Mouse (Mus musculus) ES-CJ7 (cell line): ENCODE measurements around the gene Arhgef7.
A peak's percentile ranks its signal among the peaks of the same experiment; 100 is the strongest.

Experiments
- DNase-seq: peaks from one replicate; pipeline ENCODE4 v3.0.0; 2011; ENCODE audit warnings: low read depth, low spot score

The Arhgef7 gene

GRCm38 (mm10) chr8:11762048-11762447 lies 34.5 kb downstream of the Arhgef7 start:
- no peak for DNase-seq

- no peak for DNase-seq
Observed at GRCm38 (mm10) chr8:11762821-11763220, 35.3 kb downstream of the Arhgef7 start.

DNA sequence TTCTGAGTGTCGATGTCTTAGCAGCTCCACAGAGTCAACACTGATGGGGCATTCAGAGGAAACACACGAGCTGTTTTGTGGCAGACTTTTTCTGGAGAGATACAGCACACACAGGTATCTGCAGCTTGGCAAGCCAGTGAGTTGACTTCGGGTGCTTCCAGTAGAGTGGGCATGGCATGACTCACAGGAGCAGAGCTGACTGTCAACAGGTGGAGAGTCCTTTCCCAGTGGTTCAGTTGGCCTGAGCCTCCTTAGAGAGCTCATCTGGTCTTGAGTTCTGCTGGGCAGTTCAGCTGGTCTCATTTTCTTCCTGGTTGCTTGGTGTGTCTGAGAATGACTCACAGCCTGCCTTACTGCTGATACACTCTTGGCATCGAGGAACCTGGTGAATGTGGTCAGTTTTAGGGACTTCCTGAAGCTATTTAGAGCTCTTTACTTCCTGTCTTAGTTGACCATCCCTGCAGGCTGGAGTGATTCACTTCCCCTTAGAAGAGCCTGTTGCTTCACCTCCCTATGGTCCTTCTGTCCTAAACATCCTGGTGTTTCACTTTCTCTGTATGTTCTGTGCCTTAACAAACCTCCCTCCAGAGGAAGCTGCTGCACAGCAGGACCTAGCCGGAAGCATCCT lies 39.8 kb downstream of the Arhgef7 start:
- DNase-seq, result no peak

GRCm38 (mm10) chr8:11770001-11770400 lies 42.5 kb downstream of the Arhgef7 start:
- no peak for DNase-seq

- no peak for DNase-seq
Observed at GRCm38 (mm10) chr8:11770521-11771080, 43.1 kb downstream of the Arhgef7 start.

DNA sequence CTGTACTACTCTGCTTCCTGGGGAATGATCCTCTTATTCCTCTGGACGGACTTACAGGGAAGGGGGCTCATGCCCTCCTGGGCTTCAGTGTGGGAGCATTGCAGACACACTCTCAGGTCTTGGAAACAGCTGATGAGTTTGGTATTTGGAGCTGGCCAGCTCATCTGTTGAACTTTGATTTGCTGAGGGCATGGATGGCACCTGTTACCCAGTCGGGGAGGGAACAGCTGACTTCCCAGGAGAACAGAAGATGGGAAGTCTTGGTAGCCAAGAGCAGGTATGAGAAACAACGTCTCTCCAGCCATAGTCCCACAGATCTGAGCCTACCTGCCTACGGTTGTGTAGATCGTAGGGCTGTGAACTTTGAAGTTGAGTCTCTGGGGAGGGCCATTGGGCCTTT lies 44.1 kb downstream of the Arhgef7 start:
- DNase-seq, result no peak

GRCm38 (mm10) chr8:11774195-11775076 lies 46.9 kb downstream of the Arhgef7 start:
- DNase-seq, result no peak

DNA sequence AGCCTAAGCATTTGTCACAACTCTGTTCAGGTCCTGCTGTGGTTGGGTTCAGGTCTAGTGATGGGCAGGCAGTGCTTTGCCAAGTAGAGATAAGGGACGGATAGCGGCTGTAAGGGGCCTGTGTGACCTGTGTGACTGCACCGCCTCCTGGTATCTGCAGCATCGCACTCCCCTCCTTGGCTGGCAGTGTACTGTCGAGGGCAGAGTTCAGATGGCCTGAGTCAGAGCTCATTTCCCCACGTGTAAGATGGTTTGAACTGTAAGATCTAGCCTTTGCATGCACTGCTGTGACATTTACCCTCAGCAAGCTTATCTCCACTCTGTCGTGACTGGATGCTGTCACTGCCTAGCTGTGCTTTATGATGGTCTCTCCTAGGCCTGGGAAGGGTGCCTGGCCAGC lies 48.4 kb downstream of the Arhgef7 start:
- DNase-seq, result no peak

GRCm38 (mm10) chr8:11776451-11777180 lies 49.1 kb downstream of the Arhgef7 start:
- no peak for DNase-seq

DNA sequence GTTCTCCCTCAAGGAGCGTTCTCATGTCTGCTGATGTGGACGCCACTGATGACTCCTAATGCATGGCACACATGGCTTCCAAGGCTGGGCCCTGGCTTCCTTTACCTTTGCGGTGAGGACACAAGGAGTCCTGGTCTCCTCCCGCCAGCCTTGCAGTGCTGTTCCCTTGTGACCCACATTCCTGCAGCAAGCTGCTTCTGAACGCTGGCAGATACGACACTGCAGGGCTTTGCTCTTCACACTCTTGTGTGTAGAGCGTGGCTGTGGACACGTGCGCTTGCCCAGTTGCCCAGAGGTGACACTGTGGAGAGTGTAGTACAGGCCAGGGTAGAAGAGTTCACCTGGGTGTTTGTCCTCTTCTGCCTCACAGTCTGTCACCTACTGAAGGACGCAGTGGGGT lies 49.7 kb downstream of the Arhgef7 start:
- no peak for DNase-seq

- DNase-seq, result no peak
Observed at GRCm38 (mm10) chr8:11778646-11779433, 51.3 kb downstream of the Arhgef7 start.

DNA sequence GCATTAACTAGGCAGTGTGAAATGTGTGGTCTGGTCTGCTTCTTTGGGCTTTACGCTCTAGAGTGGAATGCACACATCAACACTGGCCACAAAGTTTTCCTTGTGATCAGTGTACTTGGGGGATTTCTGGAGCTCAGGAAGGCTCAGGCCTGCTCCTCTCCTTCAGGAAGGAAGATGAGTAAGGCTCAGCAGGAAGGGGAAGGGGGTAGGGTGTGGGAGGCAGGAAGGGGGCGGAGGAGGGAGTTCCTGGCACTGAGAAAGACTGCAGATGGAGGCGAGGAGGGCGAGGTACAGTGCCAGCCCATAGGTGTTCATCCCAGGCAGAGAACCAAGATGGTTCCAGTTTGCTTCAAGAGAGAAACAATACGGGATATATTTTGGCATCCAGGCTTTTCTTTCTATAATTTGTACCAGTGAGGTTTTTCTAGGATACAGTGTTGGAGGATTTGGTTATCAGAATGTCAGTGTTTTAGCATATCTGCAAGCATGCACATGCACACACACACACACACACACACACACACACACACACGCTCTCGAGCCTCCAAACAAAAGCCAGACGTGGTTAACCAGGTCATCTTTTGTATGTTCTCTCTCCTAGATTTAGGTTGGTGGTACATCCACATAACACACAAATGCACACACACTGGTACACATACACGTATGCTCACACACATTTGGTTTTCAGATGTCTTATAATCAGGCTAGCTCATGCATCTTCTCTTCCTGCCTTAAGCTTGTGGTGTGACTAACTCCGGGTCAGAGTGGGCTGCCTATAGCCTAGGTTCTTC lies 52.5 kb downstream of the Arhgef7 start:
- no peak for DNase-seq

GRCm38 (mm10) chr8:11780641-11781040 lies 53.1 kb downstream of the Arhgef7 start:
- DNase-seq, result no peak

GRCm38 (mm10) chr8:11782607-11783006 lies 55.1 kb downstream of the Arhgef7 start:
- no peak for DNase-seq

GRCm38 (mm10) chr8:11783861-11784594 lies 56.5 kb downstream of the Arhgef7 start:
- DNase-seq, result no peak

GRCm38 (mm10) chr8:11785121-11785520 lies 57.6 kb downstream of the Arhgef7 start:
- DNase-seq, result no peak

- no peak for DNase-seq
Observed at GRCm38 (mm10) chr8:11785539-11786046, 58.1 kb downstream of the Arhgef7 start.

- DNase-seq, result peak; percentile 33
Observed at GRCm38 (mm10) chr8:11788252-11788651, 60.7 kb downstream of the Arhgef7 start.

DNA sequence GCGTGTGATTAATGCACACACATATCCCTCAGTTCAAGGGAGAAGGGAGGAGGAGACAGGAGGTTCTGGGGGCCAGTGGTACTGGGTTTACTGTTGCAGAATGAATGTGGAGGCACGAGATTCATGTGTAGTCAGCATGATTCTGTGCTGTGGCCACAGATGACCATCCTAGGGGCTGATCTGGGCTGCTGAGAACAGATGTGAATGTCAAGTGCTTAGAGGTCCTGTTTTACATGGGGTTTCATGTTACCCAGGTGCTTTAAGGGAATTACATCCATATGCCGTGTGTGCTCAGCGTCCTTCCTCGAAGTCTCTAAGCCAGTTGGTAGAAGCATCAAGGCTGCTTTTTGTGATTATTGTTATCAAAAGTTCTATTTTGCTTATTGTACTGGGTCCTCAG lies 61.6 kb downstream of the Arhgef7 start:
- DNase-seq, result no peak

DNA sequence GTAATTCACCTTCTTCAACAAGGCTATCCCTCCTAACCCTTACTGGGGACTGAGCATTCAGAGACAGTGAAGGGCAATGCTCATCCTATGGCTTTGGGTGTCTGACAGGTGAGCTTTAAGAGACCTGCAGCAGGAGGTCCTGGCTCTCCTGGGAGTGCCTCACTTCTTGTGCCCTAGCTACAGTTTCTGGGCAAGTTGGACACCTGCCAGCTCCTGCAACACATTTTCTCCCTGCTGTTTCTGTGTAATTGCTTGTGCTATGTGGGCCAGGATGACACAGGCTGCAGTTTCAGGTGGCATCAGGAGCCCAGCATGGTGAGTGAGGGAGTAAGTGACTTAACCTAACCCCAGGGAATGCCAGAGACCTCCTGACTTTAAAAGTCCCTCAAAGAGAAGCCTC lies 67.4 kb downstream of the Arhgef7 start:
- no peak for DNase-seq
